ENCODE assay signal across 9 mouse cellular contexts in genomic region chr10:62450280-62450640, GRCm38 (mm10). TPM values are rescaled to one million over a fixed set of nuclear protein-coding genes. Genes with fewer than 3 reads are reported as not detected.
DNase-seq lines count a peak whose midpoint lies in the region; ATAC-seq and TF ChIP-seq lines count a peak whose summit lies in the region.
"Had no signal": no experiment of that assay in that cellular context is flagged by ENCODE, and none has a peak within 500 bp of the region (broad histone marks: within the 10 kb centered on the region; RNA-seq: fewer than 3 reads in every experiment).

No protein-coding gene starts in this region.

- no peak for TF ChIP-seq POLR2A in myocyte (IDR thresholded peaks at IDR 0.05; ENCODE audit: insufficient read length, low read depth)

- H3ac ChIP-seq in myocyte (ENCODE audit: control insufficient read depth, insufficient read length): peak overlapping the region; percentile 76

- peak overlapping the region; percentile 77 for H3K4me2 ChIP-seq in lung, embryonic 14.5 days
- peak overlapping the region; percentile 57 for H3K4me2 ChIP-seq in embryonic facial prominence, embryonic 14.5 days (ENCODE audit: low read depth, low read length)
- H3K4me2 ChIP-seq in intestine, postnatal 0 days (replicated peaks; ENCODE audit: low read depth): peak overlapping the region; percentile 62
- peak overlapping the region; percentile 84 for H3K4me2 ChIP-seq in myocyte (ENCODE audit: low read depth)

- H3K36me3 ChIP-seq in lung, embryonic 14.5 days (ENCODE audit: insufficient read depth): peaks cover 25% of the 10 kb centered on the region
- peaks cover 33% of the 10 kb centered on the region for H3K36me3 ChIP-seq in embryonic facial prominence, embryonic 14.5 days (ENCODE audit: control insufficient read depth, insufficient read depth, low read length)
- peaks cover 30% of the 10 kb centered on the region for H3K36me3 ChIP-seq in intestine, postnatal 0 days (ENCODE audit: control insufficient read depth, insufficient read depth)
- peaks cover 6% of the 10 kb centered on the region for H3K36me3 ChIP-seq in myocyte (ENCODE audit: control insufficient read depth, insufficient read depth)

- H3K79me2 ChIP-seq in myocyte (ENCODE audit: control insufficient read depth, insufficient read depth): peaks cover 18% of the 10 kb centered on the region

- 35% methylated on average over 18 of the region's 18 CpGs for WGBS in lung, embryonic 14.5 days
- WGBS in embryonic facial prominence, embryonic 14.5 days: 42% methylated on average over 18 of the region's 18 CpGs
- 32% methylated on average over 18 of the region's 18 CpGs for WGBS in intestine, postnatal 0 days

- H3K9ac ChIP-seq in lung, embryonic 14.5 days: peak overlapping the region; percentile 97; the same call in 1 of the 2 replicates
- H3K9ac ChIP-seq in embryonic facial prominence, embryonic 14.5 days (ENCODE audit: low read depth, low read length): peak overlapping the region; percentile 95
- peak overlapping the region; percentile 88; the same call in 1 of the 2 replicates for H3K9ac ChIP-seq in intestine, postnatal 0 days (ENCODE audit: low read depth, low read length)

- no peaks in the 10 kb centered on the region for H3K9me3 ChIP-seq in lung, embryonic 14.5 days (ENCODE audit: low read depth, low read length)
- no peaks in the 10 kb centered on the region for H3K9me3 ChIP-seq in embryonic facial prominence, embryonic 14.5 days (ENCODE audit: control insufficient read depth, low read length)
- H3K9me3 ChIP-seq in intestine, postnatal 0 days (ENCODE audit: control insufficient read depth): no peaks in the 10 kb centered on the region

- TF ChIP-seq CTCF in lung, embryonic 14.5 days (IDR thresholded peaks at IDR 0.05; ENCODE audit: low read depth): no peak
- no peak for TF ChIP-seq CTCF in intestine, postnatal 0 days (IDR thresholded peaks at IDR 0.05; ENCODE audit: low read depth)

- no peak for DNase-seq in lung, embryonic 14.5 days
- DNase-seq in lung, postnatal 36 days: no peak
- no peak for DNase-seq in embryonic facial prominence, embryonic 14.5 days (ENCODE audit: low spot score)
- DNase-seq in right cerebral cortex, adult 2 months (ENCODE audit: low spot score in 2 of 2): no peak
- no peak for DNase-seq in adrenal gland, postnatal 14 days
- no peak for DNase-seq in gastrocnemius, adult 8-10 months (ENCODE audit: low spot score in 2 of 2)

- ATAC-seq in lung, embryonic 14.5 days (ENCODE audit: insufficient read depth): no peak
- no peak; the same call in 1 of the 2 replicates for ATAC-seq in embryonic facial prominence, embryonic 14.5 days (ENCODE audit: low read depth)
- peak; percentile 48 for ATAC-seq in intestine, postnatal 0 days

- no peaks in the 10 kb centered on the region for H3K27me3 ChIP-seq in lung, embryonic 14.5 days (ENCODE audit: insufficient read depth, low read length)
- H3K27me3 ChIP-seq in embryonic facial prominence, embryonic 14.5 days (replicated peaks; ENCODE audit: control insufficient read depth, insufficient read depth, low read length): no peaks in the 10 kb centered on the region
- no peaks in the 10 kb centered on the region for H3K27me3 ChIP-seq in intestine, postnatal 0 days (replicated peaks; ENCODE audit: control insufficient read depth, insufficient read depth, low read length)
- no peaks in the 10 kb centered on the region for H3K27me3 ChIP-seq in myocyte (ENCODE audit: control insufficient read depth, insufficient read depth, insufficient read length)

- H3K4me3 ChIP-seq in lung, embryonic 14.5 days (ENCODE audit: low read depth, low read length): peak overlapping the region; percentile 99
- H3K4me3 ChIP-seq in embryonic facial prominence, embryonic 14.5 days (ENCODE audit: low read depth, low read length): peak overlapping the region; percentile 83
- peak overlapping the region; percentile 81 for H3K4me3 ChIP-seq in intestine, postnatal 0 days (ENCODE audit: low read depth, low read length)
- H3K4me3 ChIP-seq in myocyte: peak overlapping the region; percentile 93

- H3K4me1 ChIP-seq in lung, embryonic 14.5 days (ENCODE audit: insufficient read depth): 0 out of 2 replicates have a peak, but pooled peaks cover 5% of the 10 kb centered on the region
- H3K4me1 ChIP-seq in embryonic facial prominence, embryonic 14.5 days (ENCODE audit: control insufficient read depth, insufficient read depth, low read length): peaks cover 8% of the 10 kb centered on the region
- H3K4me1 ChIP-seq in intestine, postnatal 0 days (replicated peaks; ENCODE audit: control insufficient read depth, insufficient read depth, low read length): no peaks in the 10 kb centered on the region

- peak overlapping the region; percentile 83 for H3K27ac ChIP-seq in lung, embryonic 14.5 days (ENCODE audit: low read depth)
- peak overlapping the region; percentile 92 for H3K27ac ChIP-seq in embryonic facial prominence, embryonic 14.5 days (replicated peaks; ENCODE audit: low read depth, low read length)
- H3K27ac ChIP-seq in intestine, postnatal 0 days (ENCODE audit: low read depth, low read length): peak overlapping the region; percentile 75

TF ChIP-seq in myocyte, 11 proteins besides CTCF, POLR2A, EP300 and RAD21:
- no peak for TF ChIP-seq USF1 (IDR thresholded peaks at IDR 0.05; ENCODE audit: low read depth)
- no peak for TF ChIP-seq MYOG (IDR thresholded peaks at IDR 0.05; ENCODE audit: control insufficient read depth in 1 of 3, insufficient read depth in 1 of 3, insufficient read length in 2 of 3, low read depth in 2 of 3)

RNA-seq across cellular contexts. Expression of gene Supv3l1, which starts 0.7 kb away (rescaled TPM):
- 27.3 and 27.6 TPM in 2 replicates for polyA plus RNA-seq in lung, embryonic 14.5 days (2014; fragmentation: Nextera tagmentation; extraction: Ambion mirVana)
- polyA plus RNA-seq in embryonic facial prominence, embryonic 14.5 days (2014; fragmentation: Nextera tagmentation; extraction: Ambion mirVana): 23.8 and 29.8 TPM in 2 replicates
- polyA plus RNA-seq in intestine, postnatal 0 days (2015; fragmentation: Nextera tagmentation; extraction: Ambion mirVana): 12.8 and 13.6 TPM in 2 replicates
- 30.6 TPM for polyA plus RNA-seq in myocyte (2012; fragmentation: generic; extraction: Trizol)
- total RNA-seq in adrenal gland, postnatal 14 days (2021): 38.7 and 41.9 TPM in 2 replicates
- total RNA-seq in gastrocnemius, adult 8-10 months (2022): 10 to 100 TPM; 15.1 to 19.9 (median 17.7) TPM

RNA-seq across cellular contexts. Expression of gene 4930507D05Rik, which starts 1.0 kb away (rescaled TPM):
- polyA plus RNA-seq in lung, embryonic 14.5 days (2014; fragmentation: Nextera tagmentation; extraction: Ambion mirVana): 0.50 and 0.60 TPM in 2 replicates
- polyA plus RNA-seq in embryonic facial prominence, embryonic 14.5 days (2014; fragmentation: Nextera tagmentation; extraction: Ambion mirVana): 0.60 and 0.88 TPM in 2 replicates
- 0.14 TPM in 2 replicates for polyA plus RNA-seq in intestine, postnatal 0 days (2015; fragmentation: Nextera tagmentation; extraction: Ambion mirVana)
- 0.20 TPM for polyA plus RNA-seq in myocyte (2012; fragmentation: generic; extraction: Trizol)
- 0.41 and 0.60 TPM in 2 replicates for total RNA-seq in adrenal gland, postnatal 14 days (2021)
- total RNA-seq in gastrocnemius, adult 8-10 months (2022): not detected

RNA-seq across cellular contexts. Expression of gene Hkdc1, which starts 28.0 kb away (rescaled TPM):
- polyA plus RNA-seq in lung, embryonic 14.5 days (2014; fragmentation: Nextera tagmentation; extraction: Ambion mirVana): 1.4 and 1.5 TPM in 2 replicates
- 0.54 and 0.75 TPM in 2 replicates for polyA plus RNA-seq in embryonic facial prominence, embryonic 14.5 days (2014; fragmentation: Nextera tagmentation; extraction: Ambion mirVana)
- 37.7 and 47.1 TPM in 2 replicates for polyA plus RNA-seq in intestine, postnatal 0 days (2015; fragmentation: Nextera tagmentation; extraction: Ambion mirVana)
- polyA plus RNA-seq in myocyte (2012; fragmentation: generic; extraction: Trizol): 0.02 TPM
- not detected in 2 replicates for total RNA-seq in adrenal gland, postnatal 14 days (2021)
- not detected for total RNA-seq in gastrocnemius, adult 8-10 months (2022)
- total RNA-seq: adrenal gland, adult 18-20 months had no signal

RNA-seq across cellular contexts. Expression of gene Vps26a, which starts 36.3 kb away (rescaled TPM):
- 71.2 and 75.7 TPM in 2 replicates for polyA plus RNA-seq in lung, embryonic 14.5 days (2014; fragmentation: Nextera tagmentation; extraction: Ambion mirVana)
- polyA plus RNA-seq in embryonic facial prominence, embryonic 14.5 days (2014; fragmentation: Nextera tagmentation; extraction: Ambion mirVana): 71.0 and 75.3 TPM in 2 replicates
- 102 and 116 TPM in 2 replicates for polyA plus RNA-seq in intestine, postnatal 0 days (2015; fragmentation: Nextera tagmentation; extraction: Ambion mirVana)
- 25.6 TPM for polyA plus RNA-seq in myocyte (2012; fragmentation: generic; extraction: Trizol)
- total RNA-seq in adrenal gland, postnatal 14 days (2021): 49.3 and 53.0 TPM in 2 replicates
- total RNA-seq in gastrocnemius, adult 8-10 months (2022): 10 to 100 TPM; 27.5 to 31.7 (median 29.6) TPM

Comparison
In these comparisons a context has a peak if more than half of its experiments do, and no peak if none do; other contexts are left out.
1. RNA of gene Hkdc1, which starts 28.0 kb away (polyA plus RNA-seq): 37.7 to 47.1 TPM in intestine, postnatal 0 days; 1.4 to 1.5 TPM in lung, embryonic 14.5 days, 0.54 to 0.75 TPM in embryonic facial prominence, embryonic 14.5 days and 0.02 TPM in myocyte (single experiment); every median in the first group is over 10 times any median in the second.
2. Peak in every context shown above with its lines, with median percentiles within 50 percentile points of each other: H3K27ac ChIP-seq, H3K4me2 ChIP-seq, H3K4me3 ChIP-seq and H3K9ac ChIP-seq.